Mouse (Mus musculus): Measurements from ENCODE around the gene Apool. TPM values are rescaled to one million over a fixed set of nuclear protein-coding genes. Genes with fewer than 3 reads are reported as not detected.
A peak's percentile ranks its signal among the peaks of the same experiment; 100 is the strongest.

The Apool gene
- total RNA-seq (2017), result 8.5 and 12.0 TPM in 2 replicates

DNA sequence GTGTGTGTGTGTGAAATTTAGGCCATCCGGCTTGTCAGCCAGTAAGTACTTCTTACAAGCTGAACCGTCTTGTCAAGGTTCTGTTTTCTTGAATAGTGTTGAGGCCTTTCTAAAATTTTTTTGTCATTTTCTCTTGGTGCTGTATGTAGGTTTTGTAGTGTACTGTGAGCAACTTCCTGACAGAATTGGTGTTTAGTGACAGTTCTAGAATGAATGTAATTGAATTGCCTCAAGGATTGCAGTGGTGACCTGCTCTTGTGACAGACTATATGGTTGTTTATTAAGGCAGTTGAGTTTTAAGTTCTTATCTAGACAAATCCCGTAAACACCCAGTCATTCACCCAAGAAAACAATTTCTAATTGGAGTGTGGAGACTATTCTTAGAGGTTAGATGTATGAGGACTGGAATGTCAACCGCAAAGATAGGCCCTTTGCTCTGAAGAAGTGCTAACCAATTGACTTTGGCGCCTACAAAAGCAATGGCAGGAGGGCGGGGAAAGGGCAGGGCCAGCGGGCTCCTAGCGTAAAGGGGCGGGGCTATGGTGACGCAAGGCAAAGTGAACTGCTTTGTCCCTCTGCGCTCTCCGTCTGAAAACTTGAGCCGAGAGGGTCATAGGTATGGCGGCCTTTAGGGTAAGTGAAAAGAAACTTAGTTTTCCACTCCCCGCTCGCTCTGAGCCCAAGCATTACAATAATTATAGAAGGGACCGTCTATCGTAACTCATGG, at the start of gene Apool:
Gene Apool (plus strand): TSS at position 531 of the 727 bp plus-strand sequence.
- peak; percentile 100 for ATAC-seq (ENCODE audit: extremely low read depth, insufficient number of reproducible peaks, low FRiP score, poor library complexity, severe bottlenecking)

DNA sequence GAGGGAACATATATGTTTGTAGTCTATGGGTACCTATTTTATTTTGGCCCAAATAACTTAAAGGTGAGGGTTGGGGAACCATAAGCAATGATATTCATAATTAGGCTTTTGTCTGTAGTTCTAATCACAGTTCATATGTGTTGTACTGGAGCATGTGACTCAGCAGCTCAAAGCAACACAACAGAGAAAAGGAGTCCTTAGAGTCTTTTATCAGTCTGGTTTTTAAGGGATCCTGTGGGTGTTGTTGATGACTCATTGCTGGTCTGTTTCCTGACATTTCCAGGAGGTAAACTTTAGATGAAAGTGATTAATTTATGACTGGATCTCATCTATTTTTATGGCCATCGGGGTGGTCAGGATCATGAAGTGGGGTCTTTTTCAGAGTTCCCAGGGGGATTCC, 37.6 kb upstream of the Apool start:
- no peak for ATAC-seq (ENCODE audit: extremely low read depth, insufficient number of reproducible peaks, low FRiP score, poor library complexity, severe bottlenecking)

DNA sequence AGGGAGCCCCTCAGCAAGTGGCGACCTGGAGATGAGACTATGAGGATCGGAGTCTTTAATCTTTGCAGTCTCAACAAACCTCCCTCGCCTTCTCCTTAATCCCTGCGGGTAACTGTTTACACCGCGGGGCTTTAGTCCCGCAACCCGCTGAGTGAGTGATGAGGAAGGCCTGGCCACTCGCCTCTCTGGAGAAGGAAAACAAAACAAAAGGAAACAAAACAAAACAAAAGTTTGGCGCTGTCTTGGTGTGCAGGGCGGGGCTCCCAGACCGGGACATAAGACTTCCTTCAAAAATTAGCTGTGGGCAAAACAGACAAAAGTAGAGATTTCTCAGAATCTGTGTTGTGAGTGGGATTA, 375 bp downstream of the Apool start:
- no peak for ATAC-seq (ENCODE audit: extremely low read depth, insufficient number of reproducible peaks, low FRiP score, poor library complexity, severe bottlenecking)

DNA sequence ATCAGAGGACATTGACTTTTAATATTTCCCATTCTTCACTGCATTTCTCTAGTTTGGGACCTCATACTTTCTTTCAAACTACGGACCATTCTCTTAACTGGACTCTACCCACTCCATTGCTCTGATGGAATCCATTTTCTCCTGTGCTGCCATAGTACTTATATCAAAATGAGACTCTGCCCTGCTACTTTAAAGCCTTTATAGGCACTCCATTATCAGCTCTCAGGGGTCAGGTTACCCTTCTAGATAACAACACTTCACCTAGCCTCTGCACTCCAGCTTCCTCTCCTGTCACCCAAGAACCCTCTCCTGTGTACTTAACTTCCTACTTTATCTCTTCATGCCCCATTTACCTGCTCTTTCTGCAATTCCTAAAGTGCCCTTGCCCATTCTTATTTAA, 960 bp downstream of the Apool start:
- no peak for ATAC-seq (ENCODE audit: extremely low read depth, insufficient number of reproducible peaks, low FRiP score, poor library complexity, severe bottlenecking)

DNA sequence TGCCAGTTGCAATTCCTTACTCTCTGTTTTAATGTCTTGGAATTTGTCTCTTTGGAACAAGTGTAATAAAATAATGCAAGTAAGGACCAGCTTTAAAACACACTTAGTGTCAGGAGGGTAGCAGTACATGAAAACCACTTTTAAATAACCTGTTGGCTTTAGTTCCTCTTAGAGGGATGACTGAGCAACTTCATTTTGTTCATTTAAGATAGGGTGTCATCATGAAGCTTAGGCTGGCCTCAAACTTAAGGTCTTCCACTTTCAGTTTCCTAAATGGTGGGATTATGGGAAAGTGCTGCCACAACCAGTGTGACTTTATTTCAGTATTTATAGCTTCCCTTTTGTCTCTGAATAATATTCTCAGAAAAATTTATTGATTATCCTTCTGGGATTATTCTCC, 9.1 kb downstream of the Apool start:
- no peak for ATAC-seq (ENCODE audit: extremely low read depth, insufficient number of reproducible peaks, low FRiP score, poor library complexity, severe bottlenecking)

DNA sequence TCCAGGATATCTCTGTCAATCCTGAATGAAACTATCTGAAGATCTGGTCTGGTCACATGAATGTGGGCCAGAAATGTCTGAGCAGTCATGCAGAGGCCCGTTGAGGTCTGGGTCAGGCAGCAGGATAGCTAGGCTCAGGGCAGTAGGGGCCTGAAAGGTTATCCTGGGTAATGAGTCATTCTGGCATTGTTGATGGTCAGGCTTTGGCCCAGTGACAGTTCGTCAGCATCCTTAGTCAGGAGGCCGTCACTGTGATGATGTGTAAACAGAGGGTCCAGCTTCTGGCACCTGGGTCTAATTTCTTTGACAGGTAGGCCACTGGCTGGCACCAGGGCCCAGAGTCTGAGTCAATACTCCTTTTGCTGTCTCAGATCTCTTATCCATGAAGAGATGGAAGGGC, 28.4 kb downstream of the Apool start:
- ATAC-seq (ENCODE audit: extremely low read depth, insufficient number of reproducible peaks, low FRiP score, poor library complexity, severe bottlenecking), result no peak

DNA sequence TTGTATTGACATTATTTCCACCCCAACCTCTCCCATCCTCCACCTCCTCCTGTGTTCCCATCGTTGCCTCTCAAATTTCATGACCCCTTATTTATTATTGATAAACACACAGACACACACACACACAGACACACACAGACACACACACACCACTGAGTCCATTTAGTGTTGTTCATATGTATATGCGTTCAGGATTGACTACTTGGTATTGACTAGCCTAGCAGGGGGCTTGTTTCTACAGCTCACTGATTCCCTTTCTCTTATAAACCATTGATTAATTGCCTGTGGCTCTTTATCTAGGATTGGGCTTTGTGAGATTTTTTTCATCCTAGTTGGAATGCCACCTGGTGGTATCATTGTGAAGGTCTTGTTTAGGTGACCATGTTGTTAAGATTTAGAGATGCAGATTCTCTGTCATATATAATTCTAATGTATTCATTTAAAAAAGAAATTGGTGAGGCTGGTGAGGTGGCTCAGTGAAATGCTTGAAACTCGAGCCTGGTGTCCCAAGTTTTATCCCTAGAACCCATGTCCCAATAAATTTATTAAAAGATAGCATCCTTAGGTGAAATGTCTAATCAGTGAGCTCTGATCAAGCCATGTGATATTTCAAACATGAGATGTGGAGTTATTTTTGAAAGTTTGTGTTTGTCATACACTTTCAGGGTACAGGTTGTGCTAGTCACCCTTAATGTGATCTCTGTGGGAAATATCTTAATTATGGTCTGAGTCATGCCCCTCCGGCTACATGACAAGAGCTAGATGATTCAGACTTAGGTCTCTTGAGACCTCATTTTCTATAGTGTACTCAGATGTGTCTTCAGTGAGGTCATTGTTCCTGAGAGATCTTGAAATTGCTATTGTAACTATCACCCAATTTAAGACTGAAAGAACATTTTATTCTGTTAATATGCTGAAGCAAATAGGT, 36.6 kb downstream of the Apool start:
- no peak for ATAC-seq (ENCODE audit: extremely low read depth, insufficient number of reproducible peaks, low FRiP score, poor library complexity, severe bottlenecking)

DNA sequence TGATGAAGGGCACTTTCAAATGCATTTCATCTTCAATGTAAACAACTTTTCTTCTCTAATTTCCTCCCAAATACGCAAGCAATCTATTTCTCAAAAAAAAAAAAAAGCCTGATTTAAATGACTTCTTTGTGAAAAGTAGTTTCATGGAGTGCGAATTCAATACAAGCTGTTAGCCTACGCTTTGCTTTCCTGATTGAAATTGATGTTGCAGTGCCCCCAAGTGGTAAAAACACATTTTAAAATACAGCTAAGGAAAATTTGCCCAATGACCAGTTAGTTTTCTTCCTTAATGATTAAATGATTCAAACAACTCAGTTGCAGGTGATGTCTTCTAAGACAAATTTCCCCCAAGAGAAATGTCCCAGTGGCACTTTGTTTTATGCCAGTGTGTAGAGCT, 37.3 kb downstream of the Apool start:
- ATAC-seq (ENCODE audit: extremely low read depth, insufficient number of reproducible peaks, low FRiP score, poor library complexity, severe bottlenecking), result no peak

DNA sequence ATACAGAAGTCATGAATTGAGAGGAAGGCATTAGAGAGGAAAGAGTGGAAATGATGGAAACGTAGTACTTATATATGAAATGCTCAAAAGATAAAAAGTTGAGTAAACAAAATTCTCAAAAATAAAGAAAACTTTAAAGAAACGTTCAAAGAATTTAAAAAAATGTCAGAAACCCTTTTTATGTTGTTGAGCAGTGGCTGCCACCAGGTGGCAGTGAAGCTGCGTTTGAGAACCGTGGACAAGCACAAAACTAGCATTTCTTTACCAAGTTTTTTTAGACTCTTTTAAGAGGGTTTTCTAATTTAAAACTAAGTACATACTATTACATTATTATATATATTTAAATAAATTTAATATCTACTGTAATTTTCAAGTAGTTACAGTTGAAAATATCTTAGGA, 57.3 kb downstream of the Apool start:
- ATAC-seq (ENCODE audit: extremely low read depth, insufficient number of reproducible peaks, low FRiP score, poor library complexity, severe bottlenecking), result no peak

DNA sequence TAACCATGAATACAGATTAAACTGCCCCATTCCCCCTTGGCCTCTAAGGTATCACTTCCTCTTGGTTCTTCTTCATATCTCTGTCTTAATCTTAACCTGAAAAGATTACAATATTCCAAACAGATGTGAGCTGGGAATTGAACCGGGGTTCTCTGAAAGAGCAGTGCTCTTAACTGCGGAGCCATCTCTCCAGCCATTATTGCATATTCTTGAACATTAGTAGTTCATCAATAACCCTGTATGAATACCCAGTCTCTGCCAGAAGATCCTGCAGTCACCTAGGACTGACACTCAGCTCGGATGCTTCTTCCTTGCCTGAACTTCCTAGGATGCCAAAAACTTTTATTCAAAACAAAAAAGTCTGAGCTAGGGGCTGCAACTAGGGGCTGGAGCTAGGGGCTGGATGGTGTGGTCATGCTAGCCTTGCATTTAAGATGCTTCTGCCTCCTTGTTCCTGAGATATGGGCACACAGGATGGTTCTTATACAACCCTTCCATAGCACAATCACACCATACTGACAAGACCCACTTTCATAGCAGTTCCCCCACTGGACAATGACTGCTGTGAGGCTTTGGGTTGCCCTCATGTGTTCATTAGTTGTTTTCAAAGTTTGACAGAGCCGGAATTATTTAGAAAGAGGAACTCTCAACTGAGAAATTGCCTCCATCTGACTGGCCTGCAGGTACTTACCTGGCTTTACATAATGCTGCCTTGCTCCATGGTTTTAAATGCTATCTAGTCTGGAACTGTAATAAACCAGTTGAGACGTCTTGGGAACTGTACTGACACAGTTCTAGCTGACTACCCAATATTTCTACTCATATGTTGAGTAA, 59.7 kb downstream of the Apool start:
- ATAC-seq (ENCODE audit: extremely low read depth, insufficient number of reproducible peaks, low FRiP score, poor library complexity, severe bottlenecking), result peak; percentile 100

DNA sequence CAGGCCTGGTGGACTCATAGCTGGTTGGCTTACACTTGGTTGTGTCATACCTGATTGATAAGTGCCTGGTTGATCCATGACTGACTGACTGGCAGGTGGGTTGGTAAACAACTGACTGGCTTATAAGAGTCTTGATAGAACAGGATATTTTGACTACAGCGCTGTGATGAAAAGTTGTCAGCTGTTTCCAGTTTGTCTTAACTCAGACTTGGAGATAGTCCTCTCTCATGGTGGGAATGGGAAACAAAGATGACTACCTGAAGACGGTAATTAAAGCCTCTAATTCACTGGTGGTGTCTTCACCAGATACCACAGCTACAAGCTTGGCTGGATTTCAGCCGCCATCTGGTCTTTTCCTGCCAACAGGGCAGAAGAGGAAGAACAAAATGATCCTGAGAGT, 95.5 kb downstream of the Apool start, which contains the start of gene Satl1:
Gene Satl1 (minus strand): TSS at position 101 of the 400 bp plus-strand sequence.
- no peak for ATAC-seq (ENCODE audit: extremely low read depth, insufficient number of reproducible peaks, low FRiP score, poor library complexity, severe bottlenecking)

DNA sequence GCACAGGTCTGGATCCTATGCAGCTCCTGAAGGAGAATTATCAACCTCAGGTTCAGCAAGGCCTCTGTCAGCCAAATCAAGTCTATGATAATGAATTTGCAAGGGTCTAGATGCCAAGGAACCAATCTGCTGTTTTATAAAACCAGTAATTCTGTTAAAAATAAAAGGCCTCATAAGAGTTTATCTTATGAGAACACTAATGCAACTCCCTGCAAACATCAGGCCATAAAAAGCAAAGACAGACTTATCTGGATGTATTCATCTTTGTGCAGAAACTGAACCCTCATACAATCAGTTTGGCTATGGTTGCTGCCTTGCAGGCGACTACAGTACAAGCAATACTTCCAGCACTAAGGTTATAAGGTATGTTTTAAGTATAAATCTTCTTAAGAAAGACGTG, 101.2 kb downstream of the Apool start:
- ATAC-seq (ENCODE audit: extremely low read depth, insufficient number of reproducible peaks, low FRiP score, poor library complexity, severe bottlenecking), result no peak

Other genes with a start within 250 kb of the Apool start
- not detected in 2 replicates for gene 4933403O08Rik, start 72.3 kb upstream of the Apool start, total RNA-seq (2017)
- not detected in 2 replicates for gene Satl1, start 95.4 kb downstream of the Apool start, total RNA-seq (2017)
- gene 2010106E10Rik, start 183.9 kb downstream of the Apool start, total RNA-seq (2017), result not detected in 2 replicates